Mouse (Mus musculus) hindbrain, postnatal 0 days (tissue): ENCODE results near the gene Ankrd54. TPM values are rescaled to one million over a fixed set of nuclear protein-coding genes. Genes with fewer than 3 reads are reported as not detected.

ENCODE experiments used
- ATAC-seq: fragments of 200-750 bp; cut with Nextera tagmentation; 2 replicates; pipeline ENCODE4 v1.8.0; 2017; ENCODE audit warnings: mild to moderate bottlenecking, moderate TSS enrichment, moderate library complexity
- DNase-seq: peaks from one replicate; pipeline ENCODE4 v3.0.0-alpha.2; 2015; ENCODE audit warnings: low spot score
- H3K27ac ChIP-seq: fragments of 300-500 bp; sonication (generic); 2 replicates; pipeline ENCODE4 v1.5.1; 2014; ENCODE audit warnings: mild to moderate bottlenecking
- H3K27me3 ChIP-seq: fragments of 300-500 bp; sonication (generic); 2 replicates; pipeline ENCODE4 v1.6.1; 2014; ENCODE audit warnings: low read length, mixed read lengths; ENCODE audit not compliant: insufficient read depth
- H3K36me3 ChIP-seq: fragments of 300-500 bp; sonication (generic); 2 replicates; pipeline ENCODE4 v1.6.1; 2014; ENCODE audit warnings: low read length, mixed read lengths; ENCODE audit not compliant: insufficient read depth
- H3K4me1 ChIP-seq: fragments of 300-500 bp; sonication (generic); 2 replicates; pipeline ENCODE4 v1.6.1; 2014; ENCODE audit warnings: antibody characterized with exemption, low read length, mixed read lengths; ENCODE audit not compliant: insufficient read depth
- H3K4me2 ChIP-seq: fragments of 300-500 bp; sonication (generic); 2 replicates; pipeline ENCODE4 v1.6.1; 2014; ENCODE audit warnings: low read depth, mild to moderate bottlenecking, low read length, moderate library complexity, mixed read lengths
- H3K4me3 ChIP-seq: fragments of 300-500 bp; sonication (generic); 2 replicates; pipeline ENCODE4 v1.5.1; 2014; ENCODE audit warnings: low read length
- H3K9ac ChIP-seq: fragments of 300-500 bp; sonication (generic); replicated peaks from 2 replicates; pipeline ENCODE4 v1.6.1; 2014; ENCODE audit warnings: mild to moderate bottlenecking, low read length, moderate library complexity, mixed read lengths
- H3K9me3 ChIP-seq: fragments of 300-500 bp; sonication (generic); 2 replicates; pipeline ENCODE4 v1.6.1; 2016; ENCODE audit warnings: low read length, mixed read lengths
- CTCF ChIP-seq: IDR thresholded peaks from 2 replicates; pipeline ENCODE4 v1.5.1; 2016; ENCODE audit warnings: antibody characterized with exemption, control low read depth, low read depth
- WGBS: fragments of 180-500 bp; shearing (Covaris S2); extraction: QIAGEN DNeasy Blood & Tissue Kit; methylation state at CpG from one replicate; pipeline ENCODE4 v1.1.7; 2014; 5-methylcytosine and 5-hydroxymethylcytosine counted together
- polyA plus RNA-seq: library from polyadenylated mRNA; unstranded; fragments of >200 nt; fragmentation: Nextera tagmentation; extraction: Ambion mirVana; gene quantifications from 2 replicates; pipeline ENCODE4 v1.2.1, GENCODE M21; 2015
- total RNA-seq: library from RNA; depleted of rRNA; stranded (reverse); fragments of >200 nt; gene quantifications from 2 replicates; pipeline ENCODE4 v1.2.3, GENCODE M21; 2014

Gene Ankrd54
- total and polyA plus RNA-seq, 2 experiments from 2014 or later = 36.7 to 62.5 TPM

DNA sequence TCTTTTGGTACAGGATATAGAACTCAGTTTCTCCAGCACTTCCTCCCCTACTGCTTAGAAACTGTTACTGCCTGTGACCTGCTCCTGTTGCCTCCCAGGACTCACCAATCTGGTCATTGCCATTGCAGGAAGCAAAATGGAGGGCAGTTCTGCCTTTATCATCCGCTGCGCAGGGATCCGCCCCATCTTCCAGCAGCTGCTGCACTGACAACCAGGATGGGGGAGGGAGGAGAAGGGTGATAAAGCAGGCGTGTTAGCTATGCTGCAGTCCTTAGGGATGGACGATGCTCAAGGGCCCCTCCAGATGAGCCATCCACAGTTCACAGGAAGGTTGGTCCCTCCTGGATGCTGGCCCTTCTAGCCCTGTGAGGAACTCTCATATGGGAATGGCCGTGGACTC, 4.8 kb downstream of the Ankrd54 start:
- Histone ChIP-seq H3K4me2 (no peak overlapping the region), H3K36me3 (peaks cover 73% of the 10 kb centered on the region), H3K4me1 (0 out of 2 replicates have a peak, but pooled peaks cover 2% of the 10 kb centered on the region), H3K27ac (no peak overlapping the region), H3K27me3 (no peaks in the 10 kb centered on the region), H3K9ac (no peak overlapping the region), H3K9me3 (no peaks in the 10 kb centered on the region), H3K4me3 (no peak overlapping the region)
- DNase-seq (no peak), ATAC-seq (no peak)
- 88% methylated on average over 6 of the region's 6 CpGs for WGBS
- TF ChIP-seq CTCF = no peak

DNA sequence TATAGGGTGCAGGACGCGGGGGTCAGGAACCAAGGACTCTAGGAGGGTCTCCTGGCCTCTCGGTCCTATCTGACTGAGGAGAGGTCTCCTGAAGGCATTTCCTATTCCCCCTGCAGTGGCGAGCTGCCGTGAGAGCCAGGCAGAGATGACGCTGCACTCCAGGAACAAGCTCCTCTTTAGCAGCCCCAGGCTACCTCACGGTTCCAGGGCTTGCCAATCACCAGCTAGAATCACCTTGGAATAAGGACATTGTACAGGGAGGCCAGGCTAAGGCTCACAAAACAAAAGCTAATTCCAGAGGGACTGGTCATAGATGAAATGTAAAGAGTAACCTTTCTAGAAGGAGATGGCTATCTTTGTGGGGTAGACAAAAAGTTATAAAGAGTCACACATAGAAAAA, 6.1 kb downstream of the Ankrd54 start:
- DNase-seq (no peak), ATAC-seq (no peak)
- H3K36me3 ChIP-seq = peaks cover 81% of the 10 kb centered on the region
- H3K4me2 ChIP-seq = no peak overlapping the region
- no peak overlapping the region for H3K4me3 ChIP-seq
- 0 out of 2 replicates have a peak, but pooled peaks cover 2% of the 10 kb centered on the region for H3K4me1 ChIP-seq
- 93% methylated on average over 7 of the region's 7 CpGs for WGBS
- no peaks in the 10 kb centered on the region for H3K27me3 ChIP-seq
- TF ChIP-seq CTCF = no peak
- H3K27ac ChIP-seq = no peak overlapping the region
- no peaks in the 10 kb centered on the region for H3K9me3 ChIP-seq
- no peak overlapping the region for H3K9ac ChIP-seq

DNA sequence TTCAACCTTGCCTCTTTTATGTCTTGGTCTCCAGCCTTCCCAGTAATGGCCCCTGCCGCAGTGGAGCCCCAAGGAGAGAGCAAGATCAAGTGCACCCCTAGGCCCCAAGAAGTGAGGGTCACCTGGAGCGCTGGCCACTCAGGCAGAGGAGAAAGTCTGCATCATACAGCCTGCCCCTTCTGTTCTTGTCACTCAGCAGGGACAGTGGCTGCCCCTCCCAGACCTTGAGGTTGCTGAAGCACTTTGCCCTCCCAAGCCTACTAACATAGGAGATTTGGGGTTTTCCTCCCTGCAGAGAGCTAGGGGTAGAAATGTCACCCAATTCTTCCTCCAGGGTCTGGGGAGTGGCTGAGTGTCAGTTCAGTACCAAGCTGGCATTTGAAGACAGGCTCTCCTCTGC, 10.3 kb downstream of the Ankrd54 start:
- no peak overlapping the region for H3K9ac ChIP-seq
- 84% methylated on average over 2 of the region's 2 CpGs for WGBS
- H3K4me3 ChIP-seq = no peak overlapping the region
- ATAC-seq (no peak), DNase-seq (no peak)
- H3K9me3 ChIP-seq = no peaks in the 10 kb centered on the region
- TF ChIP-seq CTCF = no peak
- H3K4me1 ChIP-seq = no peaks in the 10 kb centered on the region
- no peak overlapping the region for H3K4me2 ChIP-seq
- H3K27me3 ChIP-seq = no peaks in the 10 kb centered on the region
- no peak overlapping the region for H3K27ac ChIP-seq
- H3K36me3 ChIP-seq = peaks cover 51% of the 10 kb centered on the region

DNA sequence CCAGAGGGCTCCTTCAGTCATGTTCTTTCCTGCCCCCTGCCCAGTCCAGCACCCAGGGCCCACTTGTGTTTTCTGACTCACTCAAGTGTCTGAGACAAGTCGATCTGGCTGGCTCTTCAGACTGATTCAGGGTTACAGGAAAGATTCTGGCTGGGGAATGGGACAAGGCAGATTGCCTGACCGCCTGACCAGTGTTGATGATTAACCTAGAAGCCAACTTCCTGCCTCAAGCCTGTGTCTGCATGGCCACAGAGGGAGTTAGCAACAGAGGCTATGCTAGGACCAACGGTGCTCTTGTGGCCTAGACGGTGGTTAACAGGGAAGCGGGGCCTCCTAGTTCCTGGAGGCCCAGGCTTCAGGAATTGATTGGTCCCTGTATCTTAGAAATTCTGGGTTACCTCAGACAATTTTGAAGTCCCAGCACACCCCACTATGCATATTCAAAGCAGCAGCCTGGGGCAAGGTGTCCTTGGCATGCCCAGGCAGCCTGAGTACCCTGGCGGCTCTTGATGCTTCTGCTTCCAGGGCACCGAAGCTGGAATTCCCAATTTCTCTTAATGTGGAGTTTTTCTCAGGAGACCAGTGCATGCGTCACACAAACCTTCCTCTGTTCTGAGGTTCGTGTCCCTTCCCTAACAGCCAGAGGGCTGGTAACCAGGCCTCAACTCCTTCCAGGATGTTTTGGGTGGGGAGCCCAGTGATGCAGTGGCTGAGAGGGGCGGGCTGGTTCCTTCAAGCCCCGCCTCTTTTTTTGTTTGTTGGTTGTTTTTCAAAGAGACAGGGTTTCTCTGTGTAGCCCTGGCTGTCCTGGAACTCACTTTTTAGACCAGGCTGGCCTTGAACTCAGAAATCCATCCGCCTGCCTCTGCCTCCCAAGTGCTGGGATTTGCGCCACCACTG, 11.0 kb downstream of the Ankrd54 start:
- no peaks in the 10 kb centered on the region for H3K4me1 ChIP-seq
- TF ChIP-seq CTCF = no peak
- WGBS = 69% methylated on average over 13 of the region's 13 CpGs
- H3K36me3 ChIP-seq = peaks cover 45% of the 10 kb centered on the region
- DNase-seq (no peak), ATAC-seq (no peak)
- no peaks in the 10 kb centered on the region for H3K9me3 ChIP-seq
- H3K27me3 ChIP-seq = no peaks in the 10 kb centered on the region
- peak overlapping the region; percentile 36; the same call in 1 of the 2 replicates for H3K27ac ChIP-seq
- H3K4me2 ChIP-seq = no peak overlapping the region
- no peak overlapping the region for H3K9ac ChIP-seq
- no peak overlapping the region for H3K4me3 ChIP-seq

DNA sequence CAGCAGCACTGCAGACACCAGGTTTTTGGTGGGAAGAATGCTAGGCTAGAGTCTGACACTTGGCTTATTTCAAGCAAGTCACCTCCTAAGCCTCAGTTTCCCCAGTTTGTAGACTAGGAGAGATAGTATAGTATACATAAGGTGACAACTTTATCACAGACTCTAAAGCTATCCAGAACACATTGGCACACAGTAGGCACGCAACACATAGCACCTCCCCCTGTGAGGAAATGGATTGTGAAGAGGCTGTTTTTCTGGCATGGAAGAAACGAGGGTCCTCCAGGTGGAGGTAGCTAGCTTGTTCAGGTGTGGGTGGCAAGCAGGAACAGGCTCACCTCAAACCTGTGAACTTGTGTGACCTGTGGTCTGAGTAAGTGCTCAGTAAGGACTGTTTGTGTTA, 11.7 kb downstream of the Ankrd54 start:
- 0 out of 2 replicates have a peak overlapping the region, but pooled peaks have one; percentile 41 for H3K9ac ChIP-seq
- no peak overlapping the region for H3K4me3 ChIP-seq
- H3K4me2 ChIP-seq = no peak overlapping the region
- WGBS = 81% methylated on average over 2 of the region's 2 CpGs
- H3K36me3 ChIP-seq = peaks cover 39% of the 10 kb centered on the region
- no peaks in the 10 kb centered on the region for H3K27me3 ChIP-seq
- no peaks in the 10 kb centered on the region for H3K9me3 ChIP-seq
- no peak for DNase-seq
- H3K4me1 ChIP-seq = no peaks in the 10 kb centered on the region
- TF ChIP-seq CTCF = no peak
- no peak overlapping the region for H3K27ac ChIP-seq
- no peak for ATAC-seq

DNA sequence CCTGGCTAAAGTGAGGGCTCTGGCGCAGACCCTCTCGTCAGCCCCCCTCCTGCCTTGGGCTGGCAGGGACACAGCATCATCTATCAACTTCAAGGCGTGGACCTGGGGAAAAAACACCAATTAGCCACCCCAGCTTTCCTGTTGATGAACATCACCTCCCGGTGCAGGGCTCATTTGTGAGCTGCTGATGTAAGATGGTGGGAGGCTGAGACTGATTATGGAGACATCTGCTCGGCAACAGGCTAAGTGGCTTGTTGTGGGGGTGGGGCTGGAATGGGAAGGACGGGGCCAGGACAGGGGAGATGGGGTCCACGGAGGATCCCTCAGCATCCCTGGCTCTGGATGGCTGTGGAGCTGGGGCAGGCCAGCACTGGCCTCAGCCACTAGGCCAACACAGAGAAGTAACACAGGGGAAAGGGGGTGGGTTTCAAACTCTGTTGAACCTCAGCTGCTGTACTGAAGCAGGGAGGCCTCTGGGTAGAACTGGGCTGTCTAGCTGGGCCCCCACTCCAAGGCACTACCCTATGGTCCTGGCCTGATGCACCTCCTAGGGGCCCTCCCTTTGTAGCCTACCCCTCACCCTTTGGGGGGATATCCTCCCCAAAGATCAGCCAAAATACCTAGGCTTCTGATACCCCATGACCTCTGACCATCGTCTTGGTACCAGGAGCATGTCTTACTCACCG, 12.4 kb downstream of the Ankrd54 start:
- Histone ChIP-seq H3K4me1 (no peaks in the 10 kb centered on the region), H3K9ac (peak overlapping the region; percentile 41; the same call in 1 of the 2 replicates), H3K27me3 (no peaks in the 10 kb centered on the region), H3K4me2 (no peak overlapping the region), H3K27ac (no peak overlapping the region), H3K36me3 (peaks cover 32% of the 10 kb centered on the region), H3K4me3 (no peak overlapping the region), H3K9me3 (no peaks in the 10 kb centered on the region)
- ATAC-seq (peak; percentile 37; the same call in 1 of the 2 replicates), DNase-seq (no peak)
- TF ChIP-seq CTCF = no peak
- WGBS = 51% methylated on average over 9 of the region's 9 CpGs
